Mouse (Mus musculus) spleen, postnatal 10 days (tissue): ENCODE data around the gene Smim24.

Experiments
- DNase-seq, 2 experiments: peaks; one replicate each; pipeline ENCODE4 v3.0.0; 2021 to 2022; ENCODE audit warnings: low spot score in 2 of 2

Gene Smim24

DNA sequence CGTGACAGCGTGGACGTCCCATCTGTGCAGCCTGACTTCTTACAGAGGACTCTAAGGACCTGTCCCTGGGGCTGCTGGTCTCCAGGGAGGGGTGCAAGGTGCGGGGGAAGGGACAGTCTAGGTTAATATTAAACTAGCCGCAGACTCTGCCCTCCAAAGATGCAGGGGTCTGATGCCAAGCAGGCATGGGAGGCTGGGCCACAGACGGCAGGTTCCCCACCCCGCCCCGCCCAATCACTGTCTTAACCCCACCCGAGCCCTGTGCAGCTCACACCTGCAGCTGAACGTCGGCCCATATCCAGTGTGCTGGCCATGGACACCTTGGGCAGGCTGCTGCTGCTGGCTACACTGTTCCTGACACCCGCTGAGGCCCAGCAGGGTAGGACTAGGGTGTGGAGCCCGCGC is at the start of gene Smim24:
Smim24 (plus strand) TSS at position 271 of the 405 bp plus-strand sequence.
- peak in 1 of 2 experiments; percentile 28 for DNase-seq

GRCm38 (mm10) chr10:81344421-81345161 is 48.3 kb upstream of the Smim24 start:
- peak in 1 of 2 experiments; percentile 44 for DNase-seq

DNA sequence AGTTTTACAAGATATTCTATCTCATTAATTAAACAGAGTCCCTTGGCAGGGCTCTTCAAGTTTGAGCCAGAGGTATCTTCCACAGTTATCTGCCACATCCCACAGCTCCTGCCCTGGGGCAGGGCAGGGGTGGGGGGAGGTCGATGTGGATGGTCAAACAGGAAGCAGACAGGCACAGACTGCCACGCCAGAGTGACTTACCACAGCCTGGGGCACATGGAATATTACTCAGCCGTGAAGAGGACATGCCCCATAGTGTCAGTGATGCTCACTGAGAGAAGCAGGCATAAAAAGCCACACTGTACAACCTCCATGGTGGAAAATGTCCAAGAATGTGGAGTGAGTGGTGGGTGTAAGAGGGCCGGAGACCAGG is 47.7 kb upstream of the Smim24 start:
- no peak for DNase-seq

DNA sequence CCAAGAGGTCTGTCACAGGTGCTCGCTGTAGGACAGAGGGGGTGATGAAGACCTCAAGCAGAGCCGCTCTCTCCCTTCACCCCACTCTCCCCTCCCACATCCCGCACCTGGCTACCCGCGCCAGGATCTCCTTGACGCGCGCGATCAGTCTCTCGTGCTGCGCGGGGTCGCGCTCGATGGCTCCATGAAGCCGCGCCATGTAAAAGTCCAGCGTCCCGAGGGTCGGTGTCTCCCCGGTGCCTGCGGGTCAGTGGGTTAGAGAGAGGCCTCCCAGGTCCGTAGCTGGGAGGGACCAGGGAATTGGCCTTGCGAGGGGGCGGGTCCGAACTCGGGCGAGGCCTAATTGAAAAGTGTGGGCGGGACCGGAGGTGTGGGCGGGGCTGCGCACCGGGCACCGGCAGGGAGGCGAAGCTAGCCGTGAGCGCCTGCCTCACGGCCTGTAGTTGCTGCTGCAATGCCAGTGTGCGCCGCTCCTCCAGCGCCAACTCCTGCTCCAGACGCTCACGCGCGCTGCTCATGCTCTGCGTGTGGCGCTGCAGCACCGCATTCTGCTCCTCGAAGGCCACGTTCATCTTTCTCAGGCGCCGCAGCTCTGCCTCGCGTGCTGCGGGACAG is 46.3 kb upstream of the Smim24 start:
- peak; percentile 51 to 84 for DNase-seq

DNA sequence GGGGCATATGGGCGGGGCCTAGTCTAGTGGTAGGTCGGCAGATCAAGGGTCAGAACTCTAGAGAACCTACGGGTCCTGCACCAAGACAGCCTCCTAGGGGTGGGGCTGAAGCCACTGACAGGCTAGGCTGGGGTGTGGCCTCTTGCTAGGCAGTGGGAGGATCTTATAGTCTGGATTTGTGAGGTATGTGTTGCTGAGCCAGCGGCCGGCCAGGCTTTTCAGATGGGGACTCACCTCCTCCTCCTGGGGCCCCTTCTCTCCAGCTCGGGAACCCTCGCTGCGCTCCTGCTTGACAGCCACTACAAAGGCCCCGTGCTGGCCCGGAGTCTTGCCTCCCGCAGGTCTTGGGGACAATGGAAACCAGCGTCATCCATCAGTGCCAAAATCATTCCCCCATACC is 43.7 kb upstream of the Smim24 start:
- peak; percentile 47 to 76 for DNase-seq

- DNase-seq, result no peak
These were observed 42.9 kb upstream of the Smim24 start for GRCm38 (mm10) chr10:81349961-81350350.

GRCm38 (mm10) chr10:81350351-81351063 is 42.3 kb upstream of the Smim24 start, which contains the start of gene Hmg20b:
Hmg20b (minus strand) TSS chr10:81350480.
- DNase-seq, result peak; percentile 95 to 99

DNA sequence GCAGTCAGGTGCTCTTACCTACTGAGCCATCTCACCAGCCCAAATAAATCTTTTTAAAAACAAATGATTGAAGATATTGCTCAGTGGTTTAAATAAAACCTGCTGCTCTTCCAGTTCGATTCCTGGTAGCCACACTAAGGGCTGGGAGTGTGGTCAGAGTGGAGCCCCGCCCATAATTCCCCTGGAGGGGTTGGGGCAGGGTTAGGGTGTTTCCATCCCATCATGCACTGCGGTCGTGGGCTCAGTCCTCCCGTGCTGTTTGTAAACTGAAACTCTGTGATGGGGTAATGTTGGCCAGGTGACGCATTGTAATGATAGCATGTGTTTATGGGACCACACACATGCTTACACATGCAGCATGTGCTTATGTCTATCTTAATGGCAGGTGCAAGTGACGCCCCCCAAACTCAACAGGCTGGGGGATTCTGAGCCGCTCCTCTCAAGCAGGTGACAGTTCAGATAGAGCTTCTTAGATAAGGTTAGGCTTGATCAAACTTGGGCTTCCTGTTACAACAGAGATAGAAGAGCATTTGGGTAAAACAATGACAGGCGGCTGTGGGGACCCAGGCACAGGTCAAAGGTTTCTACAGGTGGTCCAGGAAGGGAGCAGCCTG is 41.1 kb upstream of the Smim24 start:
- DNase-seq, result peak; percentile 58 to 84

DNA sequence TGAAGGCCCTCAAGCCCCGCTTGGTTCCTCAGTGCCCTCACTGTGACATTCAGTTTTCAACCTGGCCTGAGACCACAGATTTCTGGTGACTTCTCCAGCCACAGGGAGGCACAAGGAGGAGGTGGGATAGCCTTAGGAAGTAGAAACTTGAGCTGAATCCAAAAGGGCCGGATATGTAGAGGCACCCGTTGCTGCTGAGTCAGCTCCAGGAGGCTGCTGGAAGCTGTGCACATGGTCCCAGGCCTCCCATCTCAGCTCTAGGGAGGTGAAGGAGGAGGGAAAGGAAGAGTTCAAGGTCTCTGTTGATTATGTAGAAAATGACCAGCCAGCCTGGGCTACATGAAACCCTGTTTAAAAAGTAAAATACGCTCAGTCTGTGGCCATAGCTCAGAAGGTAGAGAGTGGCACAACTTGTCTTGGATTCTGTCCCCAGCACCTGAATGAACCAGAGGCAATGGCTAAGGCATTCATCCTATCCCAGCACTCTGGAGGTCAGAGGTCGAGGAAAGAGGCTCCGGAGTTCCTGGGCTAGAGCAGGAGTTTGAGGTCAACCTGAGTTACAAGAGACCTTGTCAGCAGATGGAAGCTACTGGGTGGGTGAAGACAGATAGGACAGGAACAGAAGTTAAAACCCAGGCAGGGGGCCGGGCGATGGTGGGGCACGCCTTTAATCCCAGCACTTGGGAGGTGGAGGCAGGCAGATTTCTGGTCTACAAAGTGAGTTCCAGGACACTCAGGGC is 37.9 kb upstream of the Smim24 start:
- no peak for DNase-seq

- no peak for DNase-seq
These were observed 37.3 kb upstream of the Smim24 start for GRCm38 (mm10) chr10:81355533-81355932.

DNA sequence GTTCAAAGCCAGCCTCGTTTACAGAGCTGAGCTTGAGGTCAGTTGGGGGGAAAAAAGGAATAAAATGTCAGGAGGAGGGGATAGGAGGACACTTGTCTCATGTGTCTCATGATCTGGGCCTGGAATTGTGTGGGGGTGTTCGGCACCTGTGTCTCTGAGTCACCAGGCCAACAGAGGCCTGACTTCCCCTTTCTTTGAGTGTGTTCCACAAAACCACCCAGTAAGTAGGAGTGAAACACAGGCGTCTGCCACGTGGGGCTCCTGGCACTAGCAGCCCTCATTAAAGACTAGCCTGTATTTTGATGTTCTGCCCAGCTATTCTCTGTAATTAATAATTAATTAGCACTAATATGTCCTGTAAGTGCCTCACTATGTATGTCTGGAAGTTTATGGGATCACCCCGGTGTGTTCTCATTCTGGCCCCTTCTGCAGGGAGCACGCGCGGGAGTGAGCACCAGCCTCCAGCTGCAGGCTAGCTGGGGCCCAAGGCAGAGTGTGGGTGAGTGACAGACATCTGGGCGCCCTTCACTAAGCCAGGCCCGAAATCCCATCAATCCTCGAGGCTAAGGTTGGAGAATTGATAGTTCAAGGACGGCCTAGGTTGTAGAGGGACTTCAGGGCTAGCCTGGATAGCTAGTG is 36.4 kb upstream of the Smim24 start:
- DNase-seq, result no peak

GRCm38 (mm10) chr10:81356991-81357844 is 35.6 kb upstream of the Smim24 start, which contains the start of gene Mfsd12:
Mfsd12 (plus strand) TSS chr10:81357491.
- peak; percentile 83 to 95 for DNase-seq

GRCm38 (mm10) chr10:81358209-81358608 is 34.6 kb upstream of the Smim24 start:
- DNase-seq, result peak in 1 of 2 experiments; percentile 39

DNA sequence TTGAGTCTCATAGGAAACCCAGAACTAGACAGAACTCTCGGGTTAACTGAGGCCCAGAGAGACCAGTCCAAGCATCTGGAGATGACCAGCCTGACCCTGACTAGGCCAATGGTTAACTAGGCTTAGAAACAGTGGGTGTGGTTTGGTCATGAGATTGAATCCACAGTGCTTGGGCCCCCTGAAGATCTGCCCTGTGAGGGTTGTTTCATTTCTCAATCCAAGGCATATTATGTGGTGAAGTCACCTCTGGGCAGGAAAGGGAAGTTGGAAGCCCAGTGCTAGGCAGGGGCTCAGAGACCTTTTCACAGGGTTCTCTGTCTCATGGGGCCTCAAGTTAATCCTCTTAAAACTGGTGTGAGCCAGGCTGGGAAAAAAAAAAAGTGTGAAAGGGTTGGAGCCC is 34.0 kb upstream of the Smim24 start:
- DNase-seq, result no peak

DNA sequence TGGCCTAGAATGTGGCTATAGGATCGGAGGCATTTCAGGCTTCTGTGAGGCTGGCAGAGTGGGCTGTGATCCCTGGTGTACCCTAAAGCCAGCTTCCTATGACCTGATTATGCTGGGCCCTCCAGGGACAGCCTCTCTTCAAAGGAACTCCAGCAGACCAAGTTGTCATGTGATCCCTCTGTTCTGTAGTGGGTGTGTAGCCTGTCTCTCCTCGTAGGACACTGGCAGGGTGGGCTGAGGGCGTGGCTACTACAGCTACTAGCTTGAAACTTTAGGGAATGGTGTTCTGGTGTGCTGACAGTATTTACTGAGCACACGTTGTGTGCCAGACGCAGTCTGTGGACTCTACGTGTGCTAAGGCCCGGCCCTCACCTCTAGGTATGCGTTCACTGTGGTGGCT is 32.1 kb upstream of the Smim24 start:
- peak in 1 of 2 experiments; percentile 29 for DNase-seq

DNA sequence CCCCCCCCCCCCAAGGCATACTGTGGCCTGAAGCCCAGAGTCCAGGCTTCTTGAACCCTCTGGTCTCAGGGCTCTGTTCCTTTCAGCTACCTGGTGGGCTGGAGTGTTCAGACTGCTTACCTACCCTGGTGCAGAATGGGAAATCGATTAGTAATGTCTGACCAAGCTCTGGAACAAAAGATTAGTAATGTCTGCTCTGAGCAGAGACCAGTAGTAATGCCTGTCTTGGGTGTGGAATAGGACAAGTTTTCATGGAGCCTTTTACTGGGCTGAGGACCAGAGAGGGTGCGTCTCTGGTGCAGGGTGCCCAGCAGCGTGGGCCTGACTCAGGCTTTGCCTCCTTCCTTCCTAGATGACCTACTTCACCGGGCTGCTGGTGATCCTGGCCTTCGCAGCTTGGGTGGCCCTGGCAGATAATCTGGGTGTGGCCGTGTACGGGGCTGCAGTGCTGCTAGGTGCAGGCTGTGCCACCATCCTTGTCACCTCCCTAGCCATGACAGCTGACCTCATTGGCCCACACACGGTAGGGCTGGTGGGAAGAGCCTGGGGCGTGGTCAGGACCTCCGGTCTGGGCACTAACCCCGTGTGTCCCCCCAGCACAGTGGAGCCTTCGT is 30.4 kb upstream of the Smim24 start:
- DNase-seq, result peak; percentile 75 to 85

DNA sequence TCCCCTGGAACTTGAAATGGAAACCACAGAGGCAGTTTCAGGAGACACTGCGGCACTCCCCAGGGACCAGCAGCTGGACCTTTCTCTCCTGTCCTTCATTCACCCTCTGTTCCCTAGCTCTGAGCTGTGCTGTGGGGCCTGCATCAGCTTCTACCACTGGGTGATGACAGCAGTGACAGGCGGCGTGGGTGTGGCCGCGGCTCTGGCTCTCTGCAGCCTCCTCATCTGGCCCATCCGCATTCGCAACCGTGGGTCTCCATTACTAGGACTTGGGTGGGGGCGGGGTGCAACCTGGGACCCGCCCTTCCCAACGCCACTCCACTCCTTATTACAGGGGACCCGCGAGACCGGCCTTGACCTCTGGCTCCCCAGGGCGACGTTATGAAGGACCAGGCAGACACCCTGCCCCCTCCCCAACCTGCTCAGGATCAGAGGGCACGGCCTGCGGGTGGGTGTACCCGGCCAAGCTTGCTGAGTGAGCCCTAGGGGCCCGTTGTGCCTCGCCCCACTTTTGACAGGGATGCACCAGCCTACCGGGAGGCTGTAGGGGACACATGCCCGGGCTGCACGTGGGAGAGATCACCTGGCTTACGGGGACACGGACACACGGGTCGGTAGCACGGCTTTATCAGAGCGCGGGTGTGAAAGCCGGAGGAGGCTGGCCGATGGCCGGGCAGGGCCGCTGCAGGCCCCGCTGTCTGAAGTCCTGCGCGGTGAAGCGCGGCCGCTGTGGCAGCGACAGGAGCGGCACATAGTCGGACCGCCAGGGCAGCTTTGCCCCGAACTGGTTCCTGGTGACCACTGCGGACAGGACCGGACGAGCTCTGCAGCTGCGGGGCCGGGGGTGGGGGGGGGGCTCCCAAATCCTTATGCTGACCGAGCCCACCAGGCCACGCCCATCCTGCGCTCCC is 29.2 kb upstream of the Smim24 start:
- DNase-seq, result peak in 1 of 2 experiments; percentile 49

GRCm38 (mm10) chr10:81364666-81365065 is 28.2 kb upstream of the Smim24 start:
- DNase-seq, result peak in 1 of 2 experiments; percentile 45
